Mouse (Mus musculus): ENCODE measurements at regions not wholly inside any gene's neighbourhood (a gene's known extent, or its start where the extent isn't known, plus 50 kb on each side); places are given as distances from the start of the nearest gene placed in this dataset.

DNA sequence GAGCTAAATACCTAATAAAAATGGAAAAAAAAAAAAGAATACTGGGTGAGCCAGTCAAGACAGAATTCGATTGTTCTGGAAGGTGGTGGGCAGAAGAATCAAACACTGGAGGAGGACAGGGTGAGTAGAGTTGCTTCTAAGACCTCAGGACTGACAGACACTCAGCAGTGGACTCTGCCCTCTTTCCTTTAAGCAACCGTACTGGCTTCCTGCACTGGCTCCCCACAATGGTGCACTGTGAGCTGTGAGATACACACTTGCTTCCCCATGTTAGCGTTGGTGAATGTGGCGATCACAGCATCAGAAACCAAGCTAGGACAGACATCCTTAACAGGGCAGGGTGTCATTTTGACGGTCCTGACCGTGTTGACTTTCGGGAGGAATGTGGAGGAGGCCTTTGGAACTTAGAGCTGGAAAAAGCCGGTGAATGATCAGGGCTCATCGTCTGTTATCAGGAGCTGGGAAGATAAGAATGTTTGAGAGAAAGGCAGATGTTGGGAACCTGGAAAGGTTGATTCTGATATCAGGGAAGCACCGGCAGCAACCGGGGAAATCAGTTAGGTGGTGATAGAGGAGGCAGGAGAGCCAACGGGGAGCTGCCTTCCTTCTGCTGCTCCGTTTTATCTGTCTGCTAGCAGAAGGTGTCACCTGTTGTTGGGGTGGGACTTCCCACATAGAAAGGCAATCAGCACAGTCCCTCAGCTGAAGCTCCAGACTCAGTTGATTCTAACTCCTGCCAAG, 254.8 kb downstream of the Ajap1 start:
- ATAC-seq (ENCODE audit: poor library complexity, severe bottlenecking) = no peak

DNA sequence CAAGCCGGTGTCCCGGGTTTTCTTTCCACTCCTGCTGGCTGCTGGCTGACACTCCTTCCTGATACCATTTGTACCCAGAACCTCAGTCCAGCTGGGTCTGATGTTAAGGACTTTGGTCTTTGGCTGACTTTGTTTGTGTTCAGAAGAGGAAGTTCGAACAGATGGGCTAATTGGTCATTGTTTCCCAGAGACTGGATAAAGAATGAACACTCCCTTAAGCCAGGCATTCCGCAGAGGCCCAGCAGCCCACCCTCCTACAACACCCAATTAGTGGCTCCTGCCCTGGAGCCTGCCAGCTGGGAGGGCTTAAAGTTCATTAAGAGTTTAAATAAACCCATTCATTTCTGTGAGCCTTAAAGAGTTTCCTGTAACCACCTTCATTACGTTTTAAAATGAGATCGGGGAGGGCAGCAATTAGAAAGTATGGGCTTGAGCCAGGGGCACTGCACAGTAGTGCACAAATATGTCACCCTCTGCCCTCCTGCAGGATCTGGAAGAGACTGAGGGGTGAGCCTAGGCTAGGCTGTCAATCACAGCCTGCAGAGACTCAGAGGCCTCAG, 257.9 kb downstream of the Ajap1 start:
- ATAC-seq (ENCODE audit: poor library complexity, severe bottlenecking) = no peak

GRCm38 (mm10) chr4:153223019-153223418, 259.6 kb downstream of the Ajap1 start:
- ATAC-seq (ENCODE audit: poor library complexity, severe bottlenecking) = no peak

GRCm38 (mm10) chr4:153220485-153220884, 262.1 kb downstream of the Ajap1 start:
- ATAC-seq (ENCODE audit: poor library complexity, severe bottlenecking) = no peak

- ATAC-seq (ENCODE audit: poor library complexity, severe bottlenecking) = no peak
Observed at GRCm38 (mm10) chr4:153220074-153220473, 262.5 kb downstream of the Ajap1 start.

- ATAC-seq (ENCODE audit: poor library complexity, severe bottlenecking) = no peak
Observed at GRCm38 (mm10) chr4:153217541-153217980, 265.1 kb downstream of the Ajap1 start.

DNA sequence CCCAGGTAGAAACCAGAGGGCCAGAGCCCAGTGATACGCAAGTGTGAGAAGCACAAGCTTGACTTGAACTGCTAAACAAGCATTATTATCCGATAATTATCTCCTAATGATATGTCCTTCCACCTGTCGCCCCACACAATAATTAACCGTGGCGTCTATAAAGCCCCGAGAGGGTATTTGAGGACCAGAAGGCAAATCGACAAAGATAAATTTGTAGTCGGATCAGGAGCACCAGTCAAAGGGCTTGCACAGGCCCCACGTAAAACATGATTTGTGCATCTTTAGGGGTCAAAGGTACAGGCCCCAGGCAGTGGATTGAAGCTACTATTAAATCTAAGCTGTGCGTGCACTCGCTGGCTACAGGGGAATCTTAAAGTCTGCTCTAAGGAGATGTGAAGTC, 270.5 kb downstream of the Ajap1 start:
- ATAC-seq (ENCODE audit: poor library complexity, severe bottlenecking) = no peak

DNA sequence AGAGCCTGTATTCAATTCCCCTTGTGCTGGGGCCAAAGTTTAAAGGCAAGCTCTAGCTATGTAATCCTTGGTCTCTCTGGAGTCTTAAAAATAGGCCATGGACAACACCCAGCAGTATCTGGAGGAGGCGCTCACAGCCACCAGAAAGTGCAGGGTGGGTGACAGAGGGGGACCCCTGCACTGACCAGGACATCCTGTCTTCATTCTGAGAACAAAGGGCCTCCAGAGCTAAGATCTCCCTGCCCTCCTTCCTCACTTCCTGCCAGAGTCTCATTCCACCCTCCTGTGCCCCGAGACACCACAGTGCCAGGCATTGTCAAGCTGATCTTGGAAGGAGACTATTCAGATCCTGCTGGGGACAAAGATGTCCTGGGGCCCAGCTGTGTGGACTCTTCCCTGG, 273.8 kb downstream of the Ajap1 start:
- ATAC-seq (ENCODE audit: poor library complexity, severe bottlenecking) = no peak

- ATAC-seq (ENCODE audit: poor library complexity, severe bottlenecking) = no peak
Observed at GRCm38 (mm10) chr4:153208215-153208614, 274.4 kb downstream of the Ajap1 start.

DNA sequence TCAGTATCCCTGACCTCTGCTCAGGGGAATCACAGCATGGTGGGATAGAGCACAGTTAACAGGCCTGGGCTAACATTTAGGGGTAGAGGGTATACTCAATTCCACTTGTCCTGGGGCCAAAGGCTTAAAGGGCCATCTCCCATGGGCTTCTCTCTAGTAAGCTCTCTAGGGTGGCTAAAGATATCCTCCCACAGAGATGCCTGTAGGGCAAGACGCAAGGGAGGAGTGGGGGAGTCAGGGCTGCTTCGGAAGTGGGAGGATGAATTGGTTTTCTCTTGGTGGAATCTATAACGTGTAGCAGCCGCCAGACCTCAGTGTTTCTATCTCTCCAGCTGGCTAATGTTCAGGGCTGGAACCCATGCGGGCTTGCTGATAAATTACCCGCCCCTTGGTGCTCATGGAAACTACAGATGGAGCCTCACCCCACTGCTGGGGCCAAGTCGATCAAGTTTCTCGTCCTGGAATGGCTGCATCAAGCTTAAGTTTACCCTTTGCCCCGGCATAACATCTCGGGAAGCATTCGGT, 275.0 kb downstream of the Ajap1 start:
- no peak for ATAC-seq (ENCODE audit: poor library complexity, severe bottlenecking)

DNA sequence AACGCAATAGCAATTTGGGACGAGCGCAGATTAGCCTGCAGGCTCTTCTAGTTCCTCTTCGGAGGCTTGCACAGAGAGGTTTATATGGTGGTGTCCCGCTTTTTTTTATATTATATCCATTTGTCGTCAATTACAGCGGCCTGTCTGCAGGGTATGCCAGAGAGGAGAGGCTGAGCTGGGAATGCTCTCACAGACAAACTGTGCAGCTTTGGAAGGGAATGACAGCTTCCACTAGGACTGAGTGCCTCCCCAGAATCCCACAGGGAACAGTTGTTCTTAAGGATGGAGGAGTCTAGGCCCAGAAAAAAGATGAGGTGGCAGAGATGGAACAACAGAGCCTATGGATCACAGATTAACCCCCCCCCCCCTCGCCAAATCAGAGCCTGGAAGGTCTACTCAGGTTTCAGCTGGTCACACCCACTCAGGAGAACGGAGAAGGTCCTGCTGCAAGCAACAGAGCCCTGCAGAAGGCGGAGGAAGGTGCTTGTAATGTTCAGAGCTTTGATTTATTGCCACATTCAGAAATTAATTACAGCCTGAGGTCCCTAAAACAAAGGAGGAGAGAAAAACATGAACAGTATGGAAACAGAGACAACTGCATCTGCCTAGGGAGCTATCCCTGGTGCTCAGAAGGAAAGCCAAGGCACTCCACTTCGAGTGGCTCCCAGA, 275.7 kb downstream of the Ajap1 start:
- no peak for ATAC-seq (ENCODE audit: poor library complexity, severe bottlenecking)

DNA sequence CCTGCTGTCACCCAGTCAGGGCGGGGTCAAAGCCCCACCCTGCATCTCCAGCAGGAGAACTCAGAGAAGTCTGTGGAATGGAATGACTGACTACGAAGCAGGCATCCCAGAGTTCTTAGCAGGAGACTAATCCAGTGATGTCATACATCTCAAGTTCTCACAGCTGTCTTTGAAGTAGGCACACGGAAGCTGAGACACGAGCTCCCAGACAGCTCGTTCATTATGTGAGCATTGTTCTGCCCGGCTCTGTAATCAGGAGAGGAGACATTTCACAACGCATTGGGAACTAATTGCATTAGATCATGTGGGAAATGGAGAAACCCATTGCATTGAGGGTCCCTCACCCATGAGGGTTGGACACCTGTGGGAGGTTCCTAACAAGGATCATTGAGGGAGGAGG, 277.8 kb downstream of the Ajap1 start:
- no peak for ATAC-seq (ENCODE audit: poor library complexity, severe bottlenecking)

DNA sequence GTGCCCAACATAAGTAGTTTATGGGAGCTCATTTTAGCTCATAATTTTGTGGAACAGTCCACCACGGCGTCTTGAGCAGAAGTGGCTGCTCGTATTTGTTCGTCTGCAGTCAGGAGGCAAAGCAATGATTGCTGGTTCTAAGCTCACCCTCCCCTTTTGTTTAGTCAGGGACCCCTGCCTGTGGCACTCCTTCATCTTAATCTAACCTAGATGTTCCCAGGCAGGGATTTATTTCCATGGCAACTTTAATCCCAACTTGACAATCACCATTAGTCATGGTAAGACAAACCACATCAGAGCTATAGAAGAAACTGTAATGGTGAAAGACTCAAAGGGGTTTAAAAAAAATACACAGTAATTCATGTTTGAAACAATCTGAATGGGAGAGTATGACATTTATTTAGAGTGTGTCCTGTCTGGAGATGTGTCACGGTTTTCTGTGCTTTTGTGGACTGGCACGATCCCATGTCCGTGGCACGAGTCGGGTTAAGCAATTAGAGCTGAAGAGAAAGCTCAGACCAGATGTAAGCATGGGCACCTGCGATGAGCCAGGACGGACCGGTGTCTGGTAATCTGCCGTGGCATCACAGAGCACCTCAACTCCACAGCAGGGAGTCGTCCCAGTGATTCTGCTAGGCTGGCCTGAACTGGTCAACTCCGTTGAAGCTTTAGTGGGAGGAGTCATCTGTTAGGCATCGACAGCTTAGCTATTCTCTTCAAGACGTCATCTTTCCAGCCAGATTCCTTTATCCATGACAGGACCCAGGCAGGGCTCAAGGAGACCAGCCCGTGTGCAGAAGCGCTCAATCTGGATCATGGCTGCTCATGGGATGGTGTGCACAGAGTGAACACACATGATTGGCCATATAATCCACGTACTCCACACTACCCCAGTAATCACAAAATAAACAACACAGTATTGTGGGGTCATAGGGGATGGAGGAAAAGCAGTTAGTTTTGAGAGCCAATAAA, 281.5 kb downstream of the Ajap1 start:
- ATAC-seq (ENCODE audit: poor library complexity, severe bottlenecking) = no peak

- no peak for ATAC-seq (ENCODE audit: poor library complexity, severe bottlenecking)
Observed at GRCm38 (mm10) chr4:153189485-153189884, 293.1 kb downstream of the Ajap1 start.

DNA sequence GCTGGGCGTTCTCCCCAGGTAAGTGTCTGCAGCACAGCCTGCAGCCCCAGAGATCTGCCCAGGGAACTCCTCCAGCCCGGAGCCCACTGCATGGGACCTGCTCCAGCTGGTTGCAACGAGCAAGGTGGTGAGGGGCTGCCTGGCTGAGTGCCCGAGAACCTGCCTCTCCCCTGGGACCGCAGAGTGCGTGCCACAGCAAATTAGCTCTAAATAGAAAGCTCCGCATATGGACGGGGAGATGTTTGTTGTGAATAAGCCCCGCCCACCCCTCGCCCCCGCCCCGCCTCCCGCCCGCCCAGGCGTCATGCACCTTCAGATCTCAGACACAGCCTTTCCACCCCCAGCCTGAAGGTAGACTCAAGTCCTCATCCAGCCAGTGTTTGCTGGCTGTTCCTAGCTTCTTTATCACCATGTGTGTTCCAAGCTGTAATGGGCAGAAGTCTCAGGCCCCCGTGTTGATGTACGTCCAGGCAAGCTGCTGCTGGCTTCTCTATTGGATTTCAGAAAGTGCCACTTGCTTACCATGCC, 294.0 kb downstream of the Ajap1 start:
- no peak for ATAC-seq (ENCODE audit: poor library complexity, severe bottlenecking)

DNA sequence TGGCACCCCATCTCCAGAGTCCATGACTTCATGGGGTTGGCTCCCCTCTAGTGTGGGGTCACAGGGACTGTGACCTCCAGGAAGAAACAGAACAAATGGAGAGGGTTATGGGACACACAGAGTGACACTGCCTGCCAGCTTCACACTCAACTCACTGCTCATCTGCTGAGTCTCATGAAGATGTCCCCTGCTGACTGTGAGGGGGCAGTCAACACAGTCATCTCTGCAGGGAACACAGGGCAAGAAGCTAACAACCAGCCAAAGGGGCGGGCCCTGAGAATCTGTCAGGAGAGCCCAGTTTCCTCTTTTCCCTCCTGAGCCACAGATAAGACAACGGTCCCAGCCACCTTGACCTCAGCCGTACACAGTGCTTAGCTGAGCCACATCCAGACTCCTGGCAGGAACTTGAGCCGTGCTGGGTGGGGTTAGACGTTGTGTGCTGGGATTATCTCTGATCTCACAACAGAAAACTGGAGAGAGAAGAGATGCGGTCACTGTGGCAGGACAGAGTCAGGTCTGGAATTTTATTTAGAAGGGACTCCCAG, 294.6 kb downstream of the Ajap1 start:
- ATAC-seq (ENCODE audit: poor library complexity, severe bottlenecking) = no peak

DNA sequence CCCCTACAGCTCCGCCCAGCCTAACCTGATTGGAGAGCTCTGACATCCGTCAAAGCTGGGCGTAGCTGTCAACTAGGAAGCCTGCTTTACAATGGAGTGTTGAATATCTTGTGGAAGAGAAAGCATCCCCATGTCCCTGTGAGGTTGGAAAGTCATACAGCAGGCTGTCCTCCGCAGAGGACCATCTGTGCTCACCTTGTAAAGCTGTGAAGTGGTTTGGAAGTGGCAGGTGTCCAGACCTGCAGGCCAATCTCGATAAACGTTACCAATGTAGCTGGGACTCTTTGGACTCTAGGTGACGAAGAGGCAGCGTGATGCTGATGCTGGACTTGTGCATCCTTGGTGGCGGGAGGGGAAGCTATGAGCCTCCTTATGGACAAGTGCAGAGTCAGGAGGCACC, 305.1 kb downstream of the Ajap1 start:
- ATAC-seq (ENCODE audit: poor library complexity, severe bottlenecking) = no peak

- ATAC-seq (ENCODE audit: poor library complexity, severe bottlenecking) = no peak
Observed at GRCm38 (mm10) chr4:153175660-153176059, 307.0 kb downstream of the Ajap1 start.

- no peak for ATAC-seq (ENCODE audit: poor library complexity, severe bottlenecking)
Observed at GRCm38 (mm10) chr4:153175077-153175476, 307.5 kb downstream of the Ajap1 start.

DNA sequence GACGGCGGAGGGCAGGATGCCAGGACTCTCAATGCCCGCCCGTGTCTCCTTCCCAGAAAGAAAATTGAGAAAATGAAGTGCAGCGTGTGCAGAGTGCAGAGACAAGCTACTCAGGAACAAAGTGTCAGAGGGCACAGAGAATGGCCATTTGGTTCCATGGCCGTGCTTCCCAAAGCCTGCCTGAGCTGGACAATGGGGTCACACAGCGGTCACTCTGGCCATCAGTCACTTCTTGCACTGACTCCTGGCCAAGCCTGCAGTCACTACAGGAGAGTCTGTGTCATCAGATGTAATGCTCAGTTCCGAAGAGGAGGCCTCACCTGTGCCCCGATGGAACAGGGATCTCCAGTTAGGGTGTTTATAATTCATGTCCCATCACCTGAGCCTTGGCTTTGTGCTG, 312.6 kb downstream of the Ajap1 start:
- no peak for ATAC-seq (ENCODE audit: poor library complexity, severe bottlenecking)
